Mouse (Mus musculus) erythroblast, embryonic 14.5 days (primary cell): ENCODE data around the gene Ccdc8. TPM values are rescaled to one million over a fixed set of nuclear protein-coding genes. Genes with fewer than 3 reads are reported as not detected.

Experiments
- H3K27me3 ChIP-seq: 2 replicates; pipeline ENCODE4 v1.6.1; 2012; ENCODE audit warnings: inconsistent platforms; ENCODE audit not compliant: control insufficient read depth
- H3K36me3 ChIP-seq: 2 replicates; pipeline ENCODE4 v1.6.1; 2012; ENCODE audit warnings: mild to moderate bottlenecking, inconsistent platforms; ENCODE audit not compliant: control insufficient read depth
- H3K4me1 ChIP-seq: 2 replicates; pipeline ENCODE4 v1.6.1; 2012; ENCODE audit warnings: inconsistent platforms; ENCODE audit not compliant: control insufficient read depth
- H3K4me3 ChIP-seq: replicated peaks from 2 replicates; pipeline ENCODE3; 2012; ENCODE audit warnings: moderate library complexity, mild to moderate bottlenecking, inconsistent platforms
- H3K9me3 ChIP-seq: 2 replicates; pipeline ENCODE4 v1.6.1; 2012; ENCODE audit warnings: low read length, inconsistent platforms, mixed read lengths; ENCODE audit not compliant: control insufficient read depth
- GATA1 ChIP-seq: IDR thresholded peaks from 2 replicates; pipeline ENCODE4 v1.6.1; 2012; ENCODE audit warnings: low read length, inconsistent platforms, mixed read lengths
- TAL1 ChIP-seq: IDR thresholded peaks from 3 replicates; pipeline ENCODE4 v1.6.1; 2012; ENCODE audit warnings: low read length, inconsistent platforms, mixed read lengths
- polyA plus RNA-seq: library from polyadenylated mRNA; stranded (reverse); fragments of >175 nt; gene quantifications from 2 replicates; pipeline ENCODE4 v1.2.3, GENCODE M21; 2012

Ccdc8 gene
- polyA plus RNA-seq, 1 experiment, result 0.05 TPM

GRCm38 (mm10) chr7:17002375-17003195 is 10.1 kb downstream of the Ccdc8 start:
- TF ChIP-seq GATA1, result no peak
- no peak for TF ChIP-seq TAL1
- Histone ChIP-seq H3K4me3 (no peak overlapping the region), H3K36me3 (peaks cover 60% of the 10 kb centered on the region), H3K9me3 (no peaks in the 10 kb centered on the region), H3K27me3 (no peaks in the 10 kb centered on the region), H3K4me1 (peaks cover 35% of the 10 kb centered on the region)

DNA sequence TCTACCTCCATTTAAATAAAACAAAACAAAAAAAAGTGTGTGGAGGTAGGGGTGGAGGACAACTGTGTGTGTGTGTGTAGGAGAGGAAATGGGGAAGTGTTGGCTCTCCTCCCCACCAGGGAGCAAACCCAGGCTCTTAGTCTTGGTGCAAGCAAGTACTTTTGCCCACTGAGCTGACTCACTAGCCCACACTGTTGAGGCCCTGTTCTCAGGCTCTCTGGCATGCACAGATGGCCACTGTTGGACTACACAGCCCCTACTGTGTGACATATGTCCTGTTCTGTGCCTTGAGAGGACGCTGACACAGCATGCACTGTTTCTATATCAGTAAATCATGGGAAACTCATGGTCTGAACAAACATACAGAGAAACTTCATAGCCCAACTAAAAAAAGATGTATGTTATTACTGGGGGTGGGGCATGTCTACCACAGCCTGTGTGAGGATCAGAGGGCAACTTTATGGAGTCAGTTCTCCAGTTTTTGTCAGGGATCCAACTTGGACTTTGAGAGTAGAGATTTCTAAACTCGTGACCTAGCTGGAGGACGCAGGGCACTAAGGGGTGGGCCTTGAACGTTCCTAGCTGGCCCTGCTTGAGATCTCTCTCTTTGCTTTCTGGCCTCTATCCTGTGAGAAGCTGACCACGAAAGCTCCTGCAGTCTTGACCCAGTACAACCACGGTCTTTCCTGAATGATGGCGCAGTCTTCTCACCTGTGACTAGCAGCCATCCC is 10.9 kb downstream of the Ccdc8 start:
- no peak overlapping the region for H3K4me3 ChIP-seq
- TF ChIP-seq GATA1 (no peak), TAL1 (no peak)
- no peaks in the 10 kb centered on the region for H3K9me3 ChIP-seq
- H3K36me3 ChIP-seq, result peaks cover 63% of the 10 kb centered on the region
- no peaks in the 10 kb centered on the region for H3K27me3 ChIP-seq
- peaks cover 30% of the 10 kb centered on the region for H3K4me1 ChIP-seq

DNA sequence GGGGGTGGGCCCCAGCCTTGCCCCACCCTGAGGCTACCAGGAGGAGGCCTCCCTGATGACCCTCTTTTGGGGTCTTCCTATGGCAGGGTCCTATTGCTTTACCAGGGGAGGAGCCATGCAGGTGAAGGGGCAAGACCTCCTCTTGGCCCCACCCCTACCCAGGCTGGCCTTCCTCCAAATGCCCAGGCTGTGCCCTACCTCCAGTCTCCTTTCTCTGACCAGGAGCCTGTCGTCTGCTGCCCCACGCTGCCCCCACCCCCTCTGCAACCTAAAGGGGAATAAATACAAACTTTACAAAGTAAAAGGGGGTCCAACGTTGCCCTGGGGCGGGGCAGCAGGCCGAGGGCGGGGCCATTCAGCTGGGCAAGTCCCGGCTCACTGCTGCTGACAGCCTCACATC is 12.2 kb downstream of the Ccdc8 start:
- no peak overlapping the region for H3K4me3 ChIP-seq
- H3K27me3 ChIP-seq, result no peaks in the 10 kb centered on the region
- H3K9me3 ChIP-seq, result no peaks in the 10 kb centered on the region
- H3K36me3 ChIP-seq, result peaks cover 76% of the 10 kb centered on the region
- H3K4me1 ChIP-seq, result peaks cover 17% of the 10 kb centered on the region
- TF ChIP-seq GATA1, result no peak
- TF ChIP-seq TAL1, result no peak

DNA sequence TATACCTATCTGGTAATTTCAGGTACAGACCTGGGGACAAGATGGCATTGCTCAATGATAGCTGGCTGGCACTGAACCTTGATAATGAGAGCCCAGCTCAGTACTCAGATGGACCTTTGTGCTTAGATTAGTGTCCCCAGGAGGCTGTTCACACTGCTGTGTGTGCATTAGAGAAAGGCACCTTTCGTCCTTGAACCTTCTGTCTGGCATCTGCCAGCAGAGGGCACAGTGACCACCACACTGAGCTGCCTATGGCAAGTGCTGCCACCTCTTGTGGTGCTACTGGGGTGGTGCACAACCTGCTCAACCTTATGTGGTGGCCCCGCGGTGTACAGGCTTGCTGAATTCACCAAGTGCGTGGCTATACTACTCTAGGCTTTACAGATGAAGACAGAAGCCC is 14.8 kb downstream of the Ccdc8 start:
- TF ChIP-seq TAL1 (no peak), GATA1 (no peak)
- Histone ChIP-seq H3K4me3 (no peak overlapping the region), H3K27me3 (no peaks in the 10 kb centered on the region), H3K9me3 (no peaks in the 10 kb centered on the region), H3K36me3 (peaks cover 97% of the 10 kb centered on the region), H3K4me1 (peaks cover 11% of the 10 kb centered on the region)

- Histone ChIP-seq H3K27me3 (no peaks in the 10 kb centered on the region), H3K4me3 (no peak overlapping the region), H3K4me1 (peaks cover 9% of the 10 kb centered on the region), H3K36me3 (peaks cover 100% of the 10 kb centered on the region), H3K9me3 (no peaks in the 10 kb centered on the region)
- TF ChIP-seq GATA1, result no peak
- no peak for TF ChIP-seq TAL1
Observed at GRCm38 (mm10) chr7:17009326-17010009, 17.0 kb downstream of the Ccdc8 start.

GRCm38 (mm10) chr7:17010010-17010347 is 17.5 kb downstream of the Ccdc8 start:
- Histone ChIP-seq H3K9me3 (no peaks in the 10 kb centered on the region), H3K4me1 (peaks cover 9% of the 10 kb centered on the region), H3K36me3 (peaks cover 100% of the 10 kb centered on the region), H3K27me3 (no peaks in the 10 kb centered on the region), H3K4me3 (no peak overlapping the region)
- no peak for TF ChIP-seq TAL1
- no peak for TF ChIP-seq GATA1

- TF ChIP-seq TAL1, result no peak
- no peak for TF ChIP-seq GATA1
- H3K9me3 ChIP-seq, result no peaks in the 10 kb centered on the region
- H3K36me3 ChIP-seq, result peaks cover 100% of the 10 kb centered on the region
- no peak overlapping the region for H3K4me3 ChIP-seq
- no peaks in the 10 kb centered on the region for H3K27me3 ChIP-seq
- H3K4me1 ChIP-seq, result no peaks in the 10 kb centered on the region; the same call in 1 of the 2 replicates
Observed at GRCm38 (mm10) chr7:17011909-17012590, 19.5 kb downstream of the Ccdc8 start.

GRCm38 (mm10) chr7:17015381-17015780 is 22.9 kb downstream of the Ccdc8 start:
- TF ChIP-seq GATA1 (no peak), TAL1 (no peak)

More at GRCm38 (mm10) chr7:17015381-17015780, 22.9 kb downstream of the Ccdc8 start:
- Histone ChIP-seq H3K4me3 (no peak overlapping the region), H3K27me3 (no peaks in the 10 kb centered on the region), H3K9me3 (no peaks in the 10 kb centered on the region), H3K36me3 (peaks cover 97% of the 10 kb centered on the region), H3K4me1 (peaks cover 13% of the 10 kb centered on the region)
